Mouse (Mus musculus): Measurements from ENCODE around the gene Dpm3. TPM values are rescaled to one million over a fixed set of nuclear protein-coding genes. Genes with fewer than 3 reads are reported as not detected.
"Not testable (repeated sequence)": the region's sequence is repeated elsewhere in the genome, so short reads cannot be mapped to it uniquely, and the experiment has no call there.

The Dpm3 gene
- 65.8 and 69.1 TPM in 2 replicates for polyA plus RNA-seq (2015; fragmentation: Nextera tagmentation; extraction: Ambion mirVana)

DNA sequence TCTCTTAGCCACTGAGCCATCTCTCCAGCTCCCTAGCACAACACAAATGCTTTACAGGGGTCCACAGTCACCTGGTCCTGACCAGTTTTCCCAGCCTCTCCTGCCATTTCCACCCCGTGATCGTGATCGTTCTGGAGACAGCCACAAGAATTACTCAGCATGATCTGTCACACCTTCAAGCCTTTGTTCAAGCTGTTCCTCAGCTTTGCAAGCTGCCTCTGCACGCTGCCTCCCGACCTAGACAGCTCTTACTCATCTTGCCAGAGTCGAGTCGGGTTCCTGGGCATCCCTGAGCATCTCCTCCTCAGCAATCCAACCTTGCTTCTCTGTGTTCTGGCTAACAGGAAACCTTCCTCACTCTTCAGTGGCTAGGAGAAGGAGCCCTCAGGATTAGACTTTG, at the start of gene Dpm3:
Gene Dpm3, plus strand, starts transcription at position 283 of the 400 bp plus-strand sequence.
- WGBS = 54% methylated on average over 7 of the region's 7 CpGs
- H3K4me2 ChIP-seq = no peak within 1 kb of the TSS
- H3K36me3 ChIP-seq (replicated peaks) = no peaks in the 10 kb centered on the region
- no peaks in the 10 kb centered on the region for H3K27me3 ChIP-seq (replicated peaks)
- H3K4me1 ChIP-seq = no peaks in the 10 kb centered on the region
- no peak within 1 kb of the TSS for H3K9ac ChIP-seq
- no peak within 1 kb of the TSS for H3K4me3 ChIP-seq
- H3K27ac ChIP-seq = no peak within 1 kb of the TSS
- no peaks in the 10 kb centered on the region for H3K9me3 ChIP-seq
- no peak for ATAC-seq (replicated peaks)

DNA sequence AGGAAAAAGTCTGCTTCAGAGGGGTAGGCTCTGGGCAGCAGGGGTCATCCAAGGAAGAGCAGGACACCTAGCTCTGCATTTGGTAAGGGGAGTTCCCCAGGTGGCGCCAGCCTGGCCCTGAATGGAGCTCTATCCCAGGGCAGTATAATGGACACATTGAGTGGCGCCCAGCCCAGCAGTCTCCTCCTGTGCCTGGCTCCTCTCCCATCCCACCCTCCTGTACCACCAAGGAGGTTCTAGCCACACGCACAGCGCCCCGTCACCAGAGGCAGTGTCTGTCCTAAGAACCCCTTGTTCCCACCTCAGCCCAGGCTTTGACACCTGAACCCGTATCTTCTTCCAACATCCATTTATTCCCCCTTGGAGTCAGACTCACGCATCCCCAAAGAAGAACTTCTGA, 49.4 kb upstream of the Dpm3 start:
- H3K4me3 ChIP-seq = no peak overlapping the region
- ATAC-seq (replicated peaks) = no peak
- no peaks in the 10 kb centered on the region for H3K27me3 ChIP-seq (replicated peaks)
- H3K4me2 ChIP-seq = no peak overlapping the region
- H3K36me3 ChIP-seq (replicated peaks) = peaks cover 46% of the 10 kb centered on the region
- no peaks in the 10 kb centered on the region for H3K9me3 ChIP-seq
- 96% methylated on average over 7 of the region's 7 CpGs for WGBS
- H3K4me1 ChIP-seq = peaks cover 14% of the 10 kb centered on the region
- H3K9ac ChIP-seq = no peak overlapping the region
- H3K27ac ChIP-seq = no peak overlapping the region

- peaks cover 46% of the 10 kb centered on the region for H3K36me3 ChIP-seq (replicated peaks)
These were observed 49.0 kb upstream of the Dpm3 start for GRCm38 (mm10) chr3:89210162-89210561.

DNA sequence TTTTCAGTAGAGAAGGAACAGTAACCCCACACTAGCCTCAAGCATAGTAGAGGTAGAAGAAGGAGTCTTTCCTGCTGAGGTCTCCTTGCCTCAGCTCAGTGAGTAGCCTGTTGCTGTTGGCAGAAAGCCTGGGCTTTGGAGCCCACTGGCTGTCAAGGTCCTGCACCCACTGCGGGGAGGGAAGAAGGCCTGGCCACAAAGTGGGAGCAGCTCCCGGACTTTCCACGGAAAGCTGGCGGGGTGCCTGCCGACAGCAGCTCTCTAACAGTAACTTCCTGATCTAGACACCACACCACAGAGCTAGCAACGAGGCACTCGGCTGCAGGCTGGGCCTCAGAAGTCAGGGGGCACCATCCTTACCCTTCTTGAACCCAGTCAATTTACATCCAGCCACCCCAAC, 48.4 kb upstream of the Dpm3 start:
- H3K4me1 ChIP-seq = peaks cover 24% of the 10 kb centered on the region
- H3K9ac ChIP-seq = no peak overlapping the region
- H3K27ac ChIP-seq = no peak overlapping the region
- H3K27me3 ChIP-seq (replicated peaks) = no peaks in the 10 kb centered on the region
- H3K4me2 ChIP-seq = no peak overlapping the region
- no peak overlapping the region for H3K4me3 ChIP-seq
- ATAC-seq (replicated peaks) = no peak
- WGBS = 85% methylated on average over 7 of the region's 7 CpGs
- H3K36me3 ChIP-seq (replicated peaks) = peaks cover 41% of the 10 kb centered on the region
- no peaks in the 10 kb centered on the region for H3K9me3 ChIP-seq

More at GRCm38 (mm10) chr3:89210162-89210561, 49.0 kb upstream of the Dpm3 start:
- Histone ChIP-seq H3K4me3 (no peak overlapping the region), H3K4me1 (peaks cover 18% of the 10 kb centered on the region), H3K27me3 (replicated peaks) (no peaks in the 10 kb centered on the region), H3K9me3 (no peaks in the 10 kb centered on the region), H3K27ac (no peak overlapping the region), H3K4me2 (no peak overlapping the region), H3K9ac (no peak overlapping the region)
- ATAC-seq (replicated peaks) = no peak
- 88% methylated on average over 13 of the region's 13 CpGs for WGBS

GRCm38 (mm10) chr3:89213803-89214530, 45.2 kb upstream of the Dpm3 start:
- H3K9me3 ChIP-seq = no peaks in the 10 kb centered on the region
- H3K27me3 ChIP-seq (replicated peaks) = no peaks in the 10 kb centered on the region
- peak overlapping the region; percentile 75 for H3K4me3 ChIP-seq
- H3K9ac ChIP-seq = peak overlapping the region; percentile 75
- under 1% methylated on average over 69 of the region's 69 CpGs for WGBS
- H3K27ac ChIP-seq = peak overlapping the region; percentile 98
- H3K36me3 ChIP-seq (replicated peaks) = peaks cover 9% of the 10 kb centered on the region; the same call in 1 of the 2 replicates
- peak; percentile 88 for ATAC-seq (replicated peaks)
- peak overlapping the region; percentile 88 for H3K4me2 ChIP-seq
- peaks cover 42% of the 10 kb centered on the region for H3K4me1 ChIP-seq

DNA sequence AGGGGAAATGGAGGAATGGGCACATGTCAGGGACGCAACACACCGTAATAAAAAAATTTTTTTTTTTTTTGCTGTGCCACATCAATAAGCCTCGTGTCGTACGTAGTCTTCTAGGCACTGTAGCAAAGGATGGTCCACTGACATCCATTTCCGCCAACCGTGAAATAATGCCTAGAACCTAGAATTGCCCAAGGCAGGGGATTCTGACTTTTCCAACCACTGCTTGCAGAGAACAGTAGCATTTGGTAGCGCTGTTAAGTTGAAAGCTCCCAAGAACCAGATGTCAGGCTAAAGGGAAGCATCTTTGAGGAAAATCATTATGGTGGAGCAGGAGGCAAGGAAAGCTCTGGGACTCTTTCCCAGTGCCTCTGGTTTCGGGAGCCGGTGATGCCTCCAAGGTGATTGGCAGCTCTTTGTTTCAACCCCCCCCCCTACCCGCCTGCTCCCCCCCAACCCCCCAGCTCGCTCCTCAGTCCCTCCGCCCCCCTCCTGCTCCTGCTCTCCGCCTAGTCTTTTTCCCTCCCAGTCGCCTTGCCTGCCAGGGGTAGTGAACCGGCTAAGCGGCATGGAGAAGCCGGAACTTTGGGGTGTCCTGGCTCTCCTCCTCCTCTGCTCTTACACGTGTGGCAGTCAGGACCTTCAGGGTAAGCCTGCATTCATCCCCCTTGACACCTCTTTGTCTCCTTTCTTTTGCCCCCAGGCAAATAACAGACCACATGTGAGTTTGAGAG, 44.3 kb upstream of the Dpm3 start, which contains the start of gene Thbs3:
Gene Thbs3, plus strand, starts transcription at position 500 of the 731 bp plus-strand sequence.
- no peaks in the 10 kb centered on the region for H3K27me3 ChIP-seq (replicated peaks)
- H3K27ac ChIP-seq = peak within 1 kb of the TSS; percentile 98
- peak within 1 kb of the TSS; percentile 75 for H3K9ac ChIP-seq
- under 1% methylated on average over 19 of the region's 19 CpGs for WGBS
- peaks cover under 1% of the 10 kb centered on the region; the same call in 1 of the 2 replicates for H3K36me3 ChIP-seq (replicated peaks)
- no peaks in the 10 kb centered on the region for H3K9me3 ChIP-seq
- peaks cover 42% of the 10 kb centered on the region for H3K4me1 ChIP-seq
- ATAC-seq (replicated peaks) = peak; percentile 13; the same call in 1 of the 2 replicates
- H3K4me3 ChIP-seq = peak within 1 kb of the TSS; percentile 75
- H3K4me2 ChIP-seq = peak within 1 kb of the TSS; percentile 88

DNA sequence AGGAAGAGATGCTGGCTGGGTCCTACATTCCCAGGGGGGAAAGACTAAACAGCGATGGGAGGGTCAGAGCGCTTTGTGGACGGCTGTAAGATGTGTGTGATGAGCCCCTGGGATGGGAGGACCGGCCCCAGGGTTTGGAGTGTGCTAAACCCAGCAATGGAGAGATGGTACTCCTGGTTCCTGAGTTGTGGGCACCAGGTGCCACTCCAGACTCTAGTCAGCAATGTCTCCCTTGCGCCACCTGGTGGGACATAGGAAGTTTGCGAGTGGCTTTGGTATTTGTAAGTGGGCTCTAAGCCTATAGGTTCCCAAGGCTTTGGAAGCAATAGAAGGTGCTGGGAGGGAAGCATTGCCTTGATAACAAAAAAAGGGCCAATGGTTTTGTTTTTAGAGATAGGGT, 43.3 kb upstream of the Dpm3 start:
- Histone ChIP-seq H3K27ac (peak overlapping the region; percentile 98), H3K4me1 (peaks cover 42% of the 10 kb centered on the region), H3K9ac (peak overlapping the region; percentile 75; the same call in 1 of the 2 replicates), H3K9me3 (no peaks in the 10 kb centered on the region), H3K27me3 (replicated peaks) (no peaks in the 10 kb centered on the region), H3K4me3 (peak overlapping the region; percentile 75), H3K36me3 (replicated peaks) (no peaks in the 10 kb centered on the region), H3K4me2 (peak overlapping the region; percentile 88)
- WGBS = 0% methylated on average over 6 of the region's 6 CpGs
- peak; percentile 34 for ATAC-seq (replicated peaks)

GRCm38 (mm10) chr3:89216407-89216806, 42.8 kb upstream of the Dpm3 start:
- WGBS = 66% methylated on average over 7 of the region's 7 CpGs
- not testable (repeated sequence) for H3K36me3 ChIP-seq (replicated peaks); H3K27me3 ChIP-seq (replicated peaks); ATAC-seq (replicated peaks); H3K9me3 ChIP-seq; H3K9ac ChIP-seq; H3K27ac ChIP-seq; H3K4me3 ChIP-seq
- Histone ChIP-seq H3K4me2 (peak overlapping the region; percentile 88; the same call in 1 of the 2 replicates), H3K4me1 (peaks cover 42% of the 10 kb centered on the region)

GRCm38 (mm10) chr3:89218271-89218670, 40.9 kb upstream of the Dpm3 start:
- 74% methylated on average over 1 of the region's 1 CpGs for WGBS
- no peak overlapping the region for H3K4me2 ChIP-seq
- H3K4me3 ChIP-seq = no peak overlapping the region
- H3K9me3 ChIP-seq = no peaks in the 10 kb centered on the region
- H3K27me3 ChIP-seq (replicated peaks) = no peaks in the 10 kb centered on the region
- no peak overlapping the region for H3K27ac ChIP-seq
- H3K4me1 ChIP-seq = peaks cover 35% of the 10 kb centered on the region
- H3K9ac ChIP-seq = no peak overlapping the region
- no peaks in the 10 kb centered on the region for H3K36me3 ChIP-seq (replicated peaks)
- no peak for ATAC-seq (replicated peaks)

DNA sequence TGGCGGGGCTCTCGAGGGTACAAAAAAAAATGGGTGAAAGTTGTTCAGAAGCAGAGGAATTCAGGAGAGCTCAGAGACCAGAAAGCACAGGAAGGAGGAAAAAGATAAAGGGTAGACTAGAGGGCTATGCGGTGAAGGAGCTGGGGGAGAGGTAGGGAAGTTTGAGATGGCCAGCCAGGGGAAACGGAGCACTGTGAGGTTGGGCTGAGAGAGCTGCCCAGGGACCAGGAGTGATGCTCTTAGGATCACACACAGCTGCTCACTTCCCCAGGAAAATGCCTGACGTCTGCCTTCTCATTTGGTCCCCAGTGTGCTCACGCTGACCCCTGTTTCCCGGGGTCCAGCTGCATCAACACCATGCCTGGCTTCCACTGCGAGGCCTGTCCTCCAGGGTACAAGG, 39.6 kb upstream of the Dpm3 start:
- 51% methylated on average over 8 of the region's 8 CpGs for WGBS
- ATAC-seq (replicated peaks) = no peak
- Histone ChIP-seq H3K27ac (peak overlapping the region; percentile 7; the same call in 1 of the 2 replicates), H3K27me3 (replicated peaks) (no peaks in the 10 kb centered on the region), H3K9ac (no peak overlapping the region), H3K9me3 (no peaks in the 10 kb centered on the region), H3K4me3 (no peak overlapping the region), H3K4me2 (no peak overlapping the region), H3K4me1 (peaks cover 46% of the 10 kb centered on the region), H3K36me3 (replicated peaks) (no peaks in the 10 kb centered on the region)

DNA sequence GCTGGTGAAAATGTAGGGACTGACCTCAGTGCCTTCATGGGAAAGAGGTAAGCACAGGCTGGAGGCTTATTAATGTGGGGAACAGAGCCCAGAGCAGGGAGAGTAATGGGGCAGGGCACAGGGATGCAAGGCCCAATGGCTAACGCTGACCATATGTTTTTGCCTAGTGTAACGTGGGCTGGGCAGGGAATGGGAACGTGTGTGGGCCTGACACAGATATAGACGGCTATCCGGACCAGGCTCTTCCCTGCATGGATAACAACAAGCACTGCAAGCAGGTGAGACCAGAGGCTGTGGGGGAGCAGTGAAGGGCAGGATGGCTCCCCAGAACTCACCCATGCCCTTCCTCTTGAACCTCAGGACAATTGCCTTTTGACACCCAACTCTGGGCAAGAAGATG, 38.0 kb upstream of the Dpm3 start:
- Histone ChIP-seq H3K27ac (0 out of 2 replicates have a peak overlapping the region, but pooled peaks have one; percentile 8), H3K4me3 (no peak overlapping the region), H3K36me3 (replicated peaks) (no peaks in the 10 kb centered on the region), H3K4me2 (no peak overlapping the region), H3K27me3 (replicated peaks) (no peaks in the 10 kb centered on the region), H3K4me1 (peaks cover 46% of the 10 kb centered on the region), H3K9me3 (no peaks in the 10 kb centered on the region), H3K9ac (no peak overlapping the region)
- no peak for ATAC-seq (replicated peaks)
- 70% methylated on average over 5 of the region's 5 CpGs for WGBS

DNA sequence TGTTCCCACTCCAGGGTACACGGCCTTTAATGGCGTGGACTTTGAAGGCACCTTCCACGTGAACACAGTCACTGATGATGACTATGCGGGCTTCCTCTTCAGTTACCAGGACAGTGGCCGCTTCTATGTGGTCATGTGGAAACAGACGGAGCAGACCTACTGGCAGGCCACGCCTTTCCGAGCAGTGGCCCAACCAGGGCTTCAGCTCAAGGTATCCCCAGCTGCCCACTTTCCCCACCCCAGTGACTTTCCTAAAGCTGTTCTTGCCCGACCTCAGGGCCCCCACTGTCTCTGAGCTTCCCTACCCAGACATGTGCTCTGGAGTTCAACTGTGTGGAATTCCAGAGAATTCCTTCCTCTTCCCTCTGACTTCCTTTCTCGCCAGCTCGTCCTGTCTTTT, 34.4 kb upstream of the Dpm3 start:
- Histone ChIP-seq H3K4me1 (peaks cover 60% of the 10 kb centered on the region), H3K36me3 (replicated peaks) (no peaks in the 10 kb centered on the region), H3K9me3 (no peaks in the 10 kb centered on the region), H3K4me2 (peak overlapping the region; percentile 65), H3K27me3 (replicated peaks) (no peaks in the 10 kb centered on the region), H3K4me3 (peak overlapping the region; percentile 37), H3K27ac (peak overlapping the region; percentile 86), H3K9ac (peak overlapping the region; percentile 52)
- WGBS = 24% methylated on average over 11 of the region's 11 CpGs
- ATAC-seq (replicated peaks) = no peak

Measured in midbrain, embryonic 15.5 days (tissue).